Mouse (Mus musculus) E14TG2a.4 (cell line): ENCODE results near the gene Srebf1.

Experiments
- CTCF ChIP-seq: conservative IDR thresholded peaks from 2 replicates; pipeline ENCODE4 v1.5.1; 2014; ENCODE audit warnings: low read length
- POU5F1 ChIP-seq: IDR thresholded peaks from 2 replicates; pipeline ENCODE4 v1.6.1; 2014; ENCODE audit warnings: low read length, borderline replicate concordance

- no peak for TF ChIP-seq CTCF
- TF ChIP-seq POU5F1: no peak
Measured at GRCm38 (mm10) chr11:60222469-60223236, at the start of gene Srebf1.
